Mouse (Mus musculus) heart, postnatal 10 days (tissue): ENCODE measurements around the gene Cldn34c2. TPM values are rescaled to one million over a fixed set of nuclear protein-coding genes. Genes with fewer than 3 reads are reported as not detected.
"Not testable (repeated sequence)": the region's sequence is repeated elsewhere in the genome, so short reads cannot be mapped to it uniquely, and the experiment has no call there.

Experiments used
- DNase-seq, 2 experiments: peaks; one replicate each; pipeline ENCODE4 v3.0.0; 2021
- intact Hi-C: fragments of 180-260 bp; cut with DNase I; formaldehyde crosslinking; loops from one replicate; pipeline ENCODE4 v1.15.1; 2025
- total RNA-seq, 2 experiments: library from RNA; stranded (reverse); gene quantifications; 2 replicates each; pipeline ENCODE4 v1.2.3; 2021

Gene Cldn34c2
- 1 to 10 TPM in 1 of 2 experiments, not detected in 1; 1.9 TPM for total RNA-seq

DNA sequence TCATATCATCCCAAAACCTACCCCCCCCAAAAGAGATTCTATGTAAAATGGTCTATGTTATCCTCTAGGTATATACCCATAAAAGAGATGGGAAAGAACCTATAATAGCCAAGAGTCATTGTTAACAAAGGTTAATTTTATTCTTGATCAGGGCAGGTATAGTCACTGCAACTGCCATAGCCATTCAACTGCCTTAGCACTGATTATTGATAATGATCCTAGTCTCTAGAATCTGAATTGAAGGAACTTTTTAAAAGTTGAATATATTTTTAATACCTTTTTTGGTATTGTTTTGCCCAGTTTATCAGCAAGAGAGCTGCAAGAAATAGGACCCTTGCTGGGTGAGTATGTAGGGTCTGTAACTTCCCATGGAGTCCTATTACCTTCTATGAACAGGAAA lies at the start of gene Cldn34c2:
Gene Cldn34c2 (plus strand): TSS at position 301 of the 400 bp plus-strand sequence.
- intact Hi-C loops, DNase-seq: not testable (repeated sequence)

- intact Hi-C loops, DNase-seq: not testable (repeated sequence)
Measured at GRCm38 (mm10) chrX:123551378-123551777, 30.1 kb upstream of the Cldn34c2 start.

DNA sequence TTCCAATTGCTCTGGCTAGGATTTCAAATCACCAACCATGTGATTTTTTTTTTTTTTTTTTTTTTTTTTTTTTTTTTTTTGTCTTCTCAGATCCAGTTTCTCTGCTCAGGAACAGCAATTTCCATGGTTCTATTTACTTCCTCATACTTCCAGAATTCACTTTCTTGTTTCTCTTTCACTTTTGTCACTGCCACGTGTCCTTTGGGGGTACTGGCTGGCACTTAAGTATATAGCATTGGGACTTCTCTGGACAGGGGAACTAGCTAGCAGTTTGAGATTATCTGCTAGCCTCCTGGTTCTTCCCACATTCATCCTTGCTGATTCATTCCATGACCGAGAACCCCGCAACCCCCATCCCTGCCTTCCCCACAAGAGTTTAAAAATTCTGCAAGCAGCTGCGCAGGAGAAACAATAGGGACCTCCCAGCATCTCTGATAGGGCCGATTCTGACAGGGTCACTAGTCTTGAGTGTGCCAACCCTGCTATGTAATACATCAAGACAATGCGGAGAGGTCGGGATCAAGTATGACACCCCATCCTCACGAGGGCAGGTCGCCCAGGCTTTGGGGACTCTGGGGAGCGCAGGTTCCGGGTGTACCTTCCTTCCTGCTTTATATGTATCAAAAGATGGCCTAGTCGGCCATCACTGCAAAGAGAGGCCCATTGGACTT lies 30.8 kb downstream of the Cldn34c2 start:
- DNase-seq = peak; percentile 0 to 5
- intact Hi-C loops = not testable (repeated sequence)

Other genes starting within 250 kb of the Cldn34c2 start
- not detected for gene Gm17467, start 123.1 kb downstream of the Cldn34c2 start, total RNA-seq
- gene Cldn34c3, start 212.0 kb downstream of the Cldn34c2 start, total RNA-seq = not detected